Mouse (Mus musculus) left cerebral cortex, adult 2 months (tissue): ENCODE measurements around the gene Perm1. TPM values are rescaled to one million over a fixed set of nuclear protein-coding genes. Genes with fewer than 3 reads are reported as not detected.
A peak's percentile ranks its signal among the peaks of the same experiment; 100 is the strongest.

ENCODE experiments used
- DNase-seq, 2 experiments: peaks; one replicate each; pipeline ENCODE4 v3.0.0; 2021 to 2022; ENCODE audit warnings: low spot score in 2 of 2, mixed read lengths in 1 of 2; ENCODE audit errors: extremely low spot score in 1 of 2
- H3K27ac ChIP-seq: fragments of 200-600 bp; 2 replicates; pipeline ENCODE4 v1.8.1; 2022
- H3K4me3 ChIP-seq: fragments of 200-600 bp; 2 replicates; pipeline ENCODE4 v1.8.1; 2022
- CTCF ChIP-seq: fragments of 200-600 bp; IDR thresholded peaks from 2 replicates; pipeline ENCODE4 v1.8.1; 2022; ENCODE audit warnings: antibody characterized with exemption, mild to moderate bottlenecking, moderate library complexity
- intact Hi-C: fragments of 180-260 bp; cut with DNase I; formaldehyde crosslinking; loops from one replicate; pipeline ENCODE4 v1.15.1; 2025
- long read RNA-seq, 2 experiments: library from polyadenylated mRNA; stranded (forward); transcript quantifications; one replicate each; pipeline ENCODE4 v2.0.0; 2021; ENCODE audit warnings: borderline mapping rate in 2 of 2
- total RNA-seq, 2 experiments: library from RNA; stranded (reverse); gene quantifications; 2 replicates each; pipeline ENCODE4 v1.2.3; 2021

Perm1 gene
- under 1 TPM; 0.25 to 0.30 TPM for total RNA-seq
- long read RNA-seq, experiment 1, partial matches to known transcripts, result 0 of 2 reads
- long read RNA-seq, experiment 1, other reads (novel, unspliced or antisense), result 2 of 2 reads
- long read RNA-seq, experiment 2, partial matches to known transcripts, result 0 of 1 reads
- long read RNA-seq, experiment 2, other reads (novel, unspliced or antisense), result 1 of 1 reads

DNA sequence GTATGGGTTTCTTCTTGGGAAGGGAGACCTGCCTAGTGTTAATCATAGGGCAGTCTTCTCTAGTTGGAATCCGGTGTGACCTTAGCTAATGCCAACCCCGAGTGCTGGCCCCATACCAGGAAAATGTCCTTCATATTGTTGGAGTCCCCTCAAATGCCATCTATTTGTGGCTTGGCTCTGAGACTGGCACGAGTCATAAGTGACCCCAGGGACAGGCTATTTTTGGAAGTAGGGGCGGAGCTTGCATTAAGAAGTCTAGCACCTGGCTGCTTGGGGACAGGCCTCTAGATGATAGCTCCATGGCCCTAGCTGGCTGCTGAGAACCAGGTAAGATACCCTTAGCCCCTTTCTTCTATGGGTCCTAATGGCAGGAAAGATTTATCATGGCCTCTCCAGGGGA, at the start of gene Perm1:
Gene Perm1 (plus strand): TSS at position 220 of the 400 bp plus-strand sequence.
- no peak within 1 kb of the TSS for H3K27ac ChIP-seq
- no peak within 1 kb of the TSS for H3K4me3 ChIP-seq
- intact Hi-C loops, result no loop called here
- no peak for DNase-seq
- no peak for TF ChIP-seq CTCF

DNA sequence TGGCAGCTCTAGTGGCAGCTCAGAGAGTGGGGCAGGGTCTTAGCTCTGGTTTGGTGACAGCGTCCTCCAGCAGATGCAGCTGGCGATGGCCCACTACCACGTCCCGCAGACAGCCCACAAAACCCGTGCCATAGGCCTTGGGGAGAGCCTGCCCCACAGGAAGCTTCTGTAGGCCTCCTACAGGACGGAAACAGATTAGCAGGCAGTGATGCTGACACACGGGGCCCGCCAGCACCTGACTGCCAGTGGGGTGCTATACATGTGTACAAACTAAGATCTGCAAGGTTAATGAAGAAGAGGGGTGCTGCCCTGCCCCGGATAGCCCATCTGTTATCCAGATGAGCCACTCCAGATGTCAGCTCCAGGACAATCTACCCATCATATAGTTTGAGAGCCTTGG, 49.2 kb upstream of the Perm1 start:
- no peak overlapping the region for H3K27ac ChIP-seq
- intact Hi-C loops, result no loop called here
- peak in 1 of 2 experiments; percentile 7 for DNase-seq
- TF ChIP-seq CTCF, result peak; percentile 10; the same call in 1 of the 2 replicates
- no peak overlapping the region for H3K4me3 ChIP-seq

DNA sequence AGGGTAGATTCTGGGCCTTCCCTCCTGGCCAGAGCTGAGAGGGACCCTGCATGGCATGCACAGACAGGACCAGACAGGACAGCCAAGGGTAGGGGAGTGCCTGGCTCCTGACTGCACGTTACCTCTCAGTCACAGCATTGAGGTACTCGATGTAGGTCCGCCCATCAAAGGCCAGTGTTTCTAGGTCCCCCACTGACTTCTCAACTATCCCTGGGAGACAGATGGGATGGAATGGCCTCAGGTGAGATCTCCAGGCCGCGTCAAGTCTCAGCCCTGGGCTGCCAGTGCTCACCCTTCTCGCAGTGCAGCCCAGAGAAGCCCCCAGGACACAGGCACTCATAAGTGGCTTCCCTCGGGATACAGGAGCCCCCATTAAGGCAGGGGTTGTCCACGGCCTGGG, 47.1 kb upstream of the Perm1 start:
- DNase-seq, result no peak
- TF ChIP-seq CTCF, result no peak
- H3K4me3 ChIP-seq, result no peak overlapping the region
- H3K27ac ChIP-seq, result no peak overlapping the region
- intact Hi-C loops, result no loop called here

DNA sequence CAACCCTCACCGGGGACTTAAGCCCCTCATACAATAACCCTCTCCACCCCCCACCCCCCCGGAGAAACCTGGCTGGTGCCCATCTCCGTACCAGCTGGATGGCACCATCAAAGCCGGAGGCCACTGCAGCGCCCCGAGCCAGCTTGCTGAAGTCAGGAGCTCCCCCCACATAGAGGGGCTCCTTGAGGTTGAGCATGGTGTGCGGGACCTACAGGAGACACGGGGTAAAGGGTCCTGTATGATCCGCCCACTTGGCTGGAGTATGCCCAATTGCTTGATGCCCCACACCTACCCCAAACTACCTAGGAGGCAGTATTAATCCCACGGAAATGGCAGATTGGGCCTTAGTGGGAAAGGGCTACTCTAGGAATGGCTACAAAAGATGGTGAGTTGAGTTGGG, 46.5 kb upstream of the Perm1 start:
- Histone ChIP-seq H3K4me3 (no peak overlapping the region), H3K27ac (no peak overlapping the region)
- intact Hi-C loops, result no loop called here
- no peak for TF ChIP-seq CTCF
- no peak for DNase-seq

DNA sequence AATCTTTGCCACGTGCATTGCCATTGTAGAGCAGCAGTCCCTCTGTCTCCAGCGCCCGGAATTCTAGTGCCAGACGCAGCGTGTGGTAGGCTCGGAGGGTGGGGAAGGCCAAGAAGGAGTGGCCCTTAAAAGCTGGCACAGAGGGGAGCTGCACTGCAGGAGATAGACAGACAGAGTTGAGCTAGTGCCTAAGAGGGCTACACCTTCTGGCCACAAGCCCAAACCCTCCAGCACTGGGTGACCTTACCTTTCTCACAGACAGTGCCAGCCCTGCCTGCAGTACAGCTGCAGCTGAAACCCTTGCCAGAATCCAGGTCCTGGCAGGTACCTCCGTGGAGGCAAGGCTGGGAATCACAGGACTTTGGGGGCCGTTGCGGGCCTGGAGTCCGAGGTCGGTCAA, 43.8 kb upstream of the Perm1 start:
- no peak for TF ChIP-seq CTCF
- intact Hi-C loops, result no loop called here
- no peak for DNase-seq
- H3K27ac ChIP-seq, result no peak overlapping the region
- no peak overlapping the region for H3K4me3 ChIP-seq

DNA sequence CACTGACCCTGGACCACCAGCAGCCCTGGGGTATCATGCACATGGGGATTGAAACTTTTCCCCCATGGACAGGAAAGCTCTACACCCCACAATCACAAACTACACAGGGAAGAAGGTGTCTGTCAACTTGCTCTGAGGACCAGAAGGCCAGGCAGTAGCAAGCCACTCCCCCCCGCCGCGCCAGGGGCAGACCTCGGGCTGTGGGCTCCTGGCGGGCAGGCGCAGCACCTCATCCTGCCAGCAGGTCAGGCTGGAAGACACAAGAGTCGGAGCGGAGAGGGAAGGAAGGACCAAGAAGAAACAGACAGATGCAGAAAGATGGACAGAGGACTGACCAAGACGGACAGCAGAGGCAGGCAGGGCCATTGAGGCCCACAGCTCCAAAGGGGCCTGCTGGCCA, 38.0 kb upstream of the Perm1 start:
- DNase-seq, result no peak
- intact Hi-C loops, result no loop called here
- TF ChIP-seq CTCF, result no peak

DNA sequence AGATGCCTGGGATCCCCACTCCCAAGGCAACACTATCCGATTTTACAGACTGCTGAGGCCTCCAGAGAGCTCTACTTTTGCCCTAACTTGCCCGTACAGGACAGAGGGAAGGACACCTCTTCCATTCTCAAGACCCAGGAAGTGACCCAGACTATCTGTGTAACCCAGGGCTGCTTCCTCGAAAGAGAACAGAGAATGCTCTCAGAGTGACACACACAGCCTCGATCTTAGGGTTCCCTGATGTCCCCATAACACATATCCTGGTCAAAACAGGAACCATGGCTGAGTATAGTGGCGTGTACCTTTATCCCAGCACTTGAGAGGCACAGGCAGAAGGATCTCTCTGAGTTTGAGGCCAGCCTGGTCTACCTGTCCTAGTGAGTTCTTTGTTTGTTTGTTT, 31.9 kb upstream of the Perm1 start:
- Histone ChIP-seq H3K27ac (no peak overlapping the region), H3K4me3 (peak overlapping the region; percentile 66)
- DNase-seq, result no peak
- TF ChIP-seq CTCF, result no peak
- intact Hi-C loops, result no loop called here

More for the DNA sequence above, 38.0 kb upstream of the Perm1 start:
- H3K4me3 ChIP-seq, result no peak overlapping the region
- no peak overlapping the region for H3K27ac ChIP-seq

DNA sequence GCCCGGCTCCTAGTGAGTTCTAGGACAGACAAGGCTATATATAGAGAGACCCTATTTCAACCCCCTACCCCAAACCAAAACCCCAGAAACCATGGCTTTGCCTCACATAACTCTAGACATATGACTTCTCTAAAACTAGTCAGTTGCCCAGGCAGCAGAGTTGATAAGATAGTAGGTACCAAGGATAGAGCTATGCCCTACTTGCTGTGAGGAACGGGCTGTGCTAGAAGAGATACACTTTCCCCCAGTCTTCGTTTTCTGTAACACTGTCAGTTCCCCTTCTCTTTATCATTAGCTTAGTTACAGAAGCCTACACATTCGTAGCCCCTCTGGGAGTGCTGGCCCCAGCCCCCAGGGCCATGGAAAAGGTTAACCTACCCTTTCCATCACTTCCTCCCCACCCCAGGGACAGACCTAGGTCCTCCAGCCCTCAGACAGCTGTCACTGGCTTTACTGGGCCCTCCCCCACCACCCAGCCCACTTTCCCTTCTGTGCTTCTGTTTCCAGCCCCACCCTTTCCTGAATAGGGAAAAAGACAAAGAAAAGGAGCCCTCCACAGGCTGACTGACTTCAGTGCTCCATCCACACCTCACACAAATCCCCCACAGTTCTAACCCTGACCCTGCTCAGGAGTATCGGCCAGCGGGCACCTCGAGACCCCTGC, 31.2 kb upstream of the Perm1 start:
- peak overlapping the region; percentile 92 for H3K27ac ChIP-seq
- intact Hi-C loops, result no loop called here
- no peak for TF ChIP-seq CTCF
- DNase-seq, result no peak
- peak overlapping the region; percentile 66 for H3K4me3 ChIP-seq

DNA sequence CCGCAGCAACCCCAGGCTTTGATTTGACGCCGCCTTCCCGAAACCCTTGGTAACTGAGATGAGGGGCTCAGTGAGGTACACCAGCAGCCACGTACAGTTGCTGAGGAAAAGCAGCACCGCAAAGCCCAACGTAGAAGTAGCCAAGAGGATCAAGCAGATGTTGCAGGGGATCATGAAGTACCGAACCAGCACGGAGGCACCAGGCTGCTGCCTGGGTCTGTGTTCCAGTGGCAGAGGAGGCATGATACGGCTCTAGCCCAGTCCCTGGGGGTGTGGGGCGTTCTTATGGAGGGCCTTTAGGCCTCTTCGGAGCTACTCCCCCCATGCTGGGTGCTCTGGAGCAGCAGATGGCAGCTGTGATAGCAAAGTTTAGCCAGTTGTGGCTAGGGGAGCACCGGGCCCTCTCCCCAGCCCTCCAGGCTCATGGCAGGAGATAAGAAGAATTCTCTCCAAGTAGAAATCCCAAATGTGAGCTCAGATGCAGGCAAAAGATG, 30.2 kb upstream of the Perm1 start:
- TF ChIP-seq CTCF, result no peak
- intact Hi-C loops, result loop anchor here (5.0 kb wide), 1 partner anchor 47 kb away; the partner anchor contains the start of gene Plekhn1
- Histone ChIP-seq H3K27ac (peak overlapping the region; percentile 92), H3K4me3 (peak overlapping the region; percentile 66)
- DNase-seq, result peak in 1 of 2 experiments; percentile 34

DNA sequence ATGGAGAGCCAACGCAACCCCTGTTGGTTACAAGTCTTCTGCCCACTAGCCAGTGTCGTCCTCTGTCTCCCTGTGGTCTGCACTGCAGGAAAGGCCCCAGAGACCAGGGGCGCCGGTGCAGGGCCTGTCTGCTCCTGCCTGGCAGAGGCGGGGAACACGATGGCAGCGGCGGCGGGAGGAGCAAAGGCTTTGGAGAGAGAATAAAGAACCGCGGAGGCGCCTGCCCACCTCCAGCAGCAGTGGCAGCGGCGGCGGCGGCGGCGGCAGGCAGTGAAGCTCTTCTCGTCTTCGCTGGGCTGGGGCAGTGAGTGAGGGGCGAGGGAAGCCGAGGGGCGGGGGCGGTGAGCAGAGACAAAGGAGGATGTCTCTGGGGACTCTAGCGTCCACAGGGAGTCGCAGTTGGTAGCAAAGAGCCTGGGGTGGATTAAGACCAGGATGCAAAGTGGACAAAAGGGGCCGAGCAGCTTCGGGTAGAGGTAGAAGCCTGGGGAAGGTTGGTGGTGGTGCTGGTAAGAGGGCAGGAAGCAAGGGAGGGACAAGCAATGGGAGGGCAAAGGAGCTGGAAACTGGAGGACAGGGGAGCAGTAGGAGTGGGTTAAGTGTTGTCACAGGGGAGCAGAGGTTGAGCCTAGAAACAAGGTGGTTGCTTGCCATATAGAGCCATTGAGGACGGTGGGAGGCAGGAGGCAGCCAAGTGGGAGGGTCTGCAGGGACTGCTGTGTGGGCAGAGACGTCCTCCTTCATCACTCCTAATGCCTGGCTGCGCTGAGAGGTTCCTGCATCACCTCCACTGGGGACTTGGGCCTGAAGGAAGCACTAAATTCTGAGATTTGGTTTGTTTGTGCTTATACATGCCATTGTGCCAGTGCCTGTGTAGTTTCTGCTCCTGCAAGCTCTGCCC, 29.5 kb upstream of the Perm1 start:
- no peak; the same call in 1 of the 2 replicates for TF ChIP-seq CTCF
- Histone ChIP-seq H3K4me3 (peak overlapping the region; percentile 66), H3K27ac (peak overlapping the region; percentile 92)
- intact Hi-C loops, result loop anchor here (5.0 kb wide), 1 partner anchor 46 kb away; the partner anchor contains the start of gene Plekhn1
- DNase-seq, result peak; percentile 66 to 76

DNA sequence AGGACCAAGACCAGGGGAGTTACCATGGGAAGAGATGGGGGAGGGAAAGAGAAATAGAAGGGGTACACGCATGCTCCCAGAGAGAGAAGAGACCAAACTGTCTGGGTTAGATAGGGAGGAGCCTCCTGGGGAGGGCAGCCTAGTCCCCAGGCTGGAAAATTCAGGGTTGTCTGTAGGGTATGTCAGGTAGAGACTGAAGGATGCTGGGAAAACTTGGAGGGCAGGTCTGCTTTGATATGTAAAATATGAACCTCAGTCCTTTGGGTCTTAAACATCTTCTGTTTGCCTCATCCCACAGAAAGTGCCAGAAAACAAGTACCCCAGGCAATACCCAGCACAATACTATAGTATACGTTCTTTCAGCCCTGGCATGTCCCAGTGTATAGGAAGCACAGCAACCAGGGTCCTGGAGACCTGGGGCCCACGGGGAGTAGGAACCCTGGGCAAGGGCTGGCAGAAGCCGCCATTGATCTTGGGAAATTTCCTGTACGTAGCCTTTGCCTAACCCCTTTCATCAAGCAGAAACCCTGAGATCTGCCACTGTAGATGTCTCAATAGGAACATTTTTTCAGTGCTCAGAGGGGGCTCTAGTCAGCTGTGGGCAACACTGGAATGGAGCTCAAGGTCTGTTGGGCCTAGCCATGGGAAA, 27.4 kb upstream of the Perm1 start:
- peak overlapping the region; percentile 61 for H3K27ac ChIP-seq
- no peak for TF ChIP-seq CTCF
- H3K4me3 ChIP-seq, result no peak overlapping the region
- intact Hi-C loops, result loop anchor here (5.0 kb wide), 1 partner anchor 44 kb away; the partner anchor contains the start of gene Plekhn1
- DNase-seq, result no peak
